Mouse (Mus musculus) myocyte (in vitro differentiated cells): ENCODE measurements around the gene Fam120b. TPM values are rescaled to one million over a fixed set of nuclear protein-coding genes. Genes with fewer than 3 reads are reported as not detected.

Source experiments
- H3K27me3 ChIP-seq: one replicate; pipeline ENCODE4 v1.6.1; 2011; ENCODE audit not compliant: control insufficient read depth, insufficient read depth, insufficient read length
- H3K36me3 ChIP-seq: one replicate; pipeline ENCODE4 v1.6.1; 2011; ENCODE audit not compliant: control insufficient read depth, insufficient read depth
- H3K4me2 ChIP-seq: one replicate; pipeline ENCODE4 v1.6.1; 2011; ENCODE audit warnings: low read depth, control low read depth
- H3K4me3 ChIP-seq: one replicate; pipeline ENCODE4 v1.5.1; 2011; ENCODE audit warnings: mild to moderate bottlenecking, control low read depth, moderate library complexity
- H3K79me2 ChIP-seq: one replicate; pipeline ENCODE4 v1.6.1; 2011; ENCODE audit not compliant: control insufficient read depth, insufficient read depth
- H3ac ChIP-seq: one replicate; pipeline ENCODE4 v1.6.1; 2011; ENCODE audit not compliant: control insufficient read depth, insufficient read length
- CEBPB ChIP-seq: IDR thresholded peaks from 2 replicates; pipeline ENCODE4 v1.6.1; 2011; ENCODE audit warnings: mild to moderate bottlenecking, moderate library complexity; ENCODE audit not compliant: poor library complexity, insufficient read depth, severe bottlenecking
- E2F4 ChIP-seq: IDR thresholded peaks from one replicate; pipeline ENCODE4 v1.6.1; 2011; ENCODE audit warnings: mild to moderate bottlenecking, control low read depth, moderate library complexity; ENCODE audit not compliant: insufficient read depth
- MAX ChIP-seq: IDR thresholded peaks from one replicate; pipeline ENCODE4 v1.6.1; 2011; ENCODE audit warnings: low read depth, mild to moderate bottlenecking, control low read depth
- MYOD1 ChIP-seq, 3 experiments: IDR thresholded peaks; one replicate each; pipeline ENCODE4 v1.6.1; 2011; ENCODE audit warnings: control low read depth in 2 of 3, low read depth in 2 of 3, mild to moderate bottlenecking in 2 of 3, moderate library complexity in 1 of 3; ENCODE audit not compliant: insufficient read length in 2 of 3, control insufficient read depth in 1 of 3
- MYOG ChIP-seq, 3 experiments: IDR thresholded peaks; one replicate each; pipeline ENCODE4 v1.6.1; 2011; ENCODE audit warnings: control low read depth in 2 of 3, low read depth in 2 of 3, mild to moderate bottlenecking in 2 of 3; ENCODE audit not compliant: insufficient read length in 2 of 3, control insufficient read depth in 1 of 3, insufficient read depth in 1 of 3
- POLR2A ChIP-seq: IDR thresholded peaks from one replicate; pipeline ENCODE4 v1.6.1; 2011; ENCODE audit warnings: low read depth, mild to moderate bottlenecking, control low read depth, moderate library complexity; ENCODE audit not compliant: insufficient read length
- POLR2AphosphoS2 ChIP-seq: IDR thresholded peaks from one replicate; pipeline ENCODE4 v1.6.1; 2011; ENCODE audit warnings: low read depth, control low read depth; ENCODE audit not compliant: insufficient read length
- REST ChIP-seq: IDR thresholded peaks from one replicate; pipeline ENCODE4 v1.6.1; 2011; ENCODE audit warnings: mild to moderate bottlenecking, control low read depth, moderate library complexity; ENCODE audit not compliant: insufficient read depth, insufficient read length
- SRF ChIP-seq: IDR thresholded peaks from one replicate; pipeline ENCODE4 v1.6.1; 2011; ENCODE audit warnings: low read depth; ENCODE audit not compliant: control insufficient read depth, insufficient read length
- TCF12 ChIP-seq: IDR thresholded peaks from one replicate; pipeline ENCODE4 v1.6.1; 2011; ENCODE audit warnings: mild to moderate bottlenecking, control low read depth; ENCODE audit not compliant: poor library complexity, insufficient read depth, severe bottlenecking
- TCF3 ChIP-seq: IDR thresholded peaks from one replicate; pipeline ENCODE4 v1.6.1; 2011; ENCODE audit warnings: low read depth, control low read depth; ENCODE audit not compliant: insufficient read length
- USF1 ChIP-seq: IDR thresholded peaks from one replicate; pipeline ENCODE4 v1.6.1; 2011; ENCODE audit warnings: low read depth, mild to moderate bottlenecking, control low read depth, moderate library complexity
- polyA plus RNA-seq: library from polyadenylated mRNA; unstranded; fragments of >200 nt; fragmentation: generic; extraction: Trizol; gene quantifications from one replicate; pipeline ENCODE4 v1.2.1, GENCODE M21; 2012; ENCODE audit warnings: missing spikeins

The Fam120b gene
- polyA plus RNA-seq, 1 experiment: 8.8 TPM

GRCm38 (mm10) chr17:15381869-15382660 is 13.9 kb upstream of the Fam120b start:
- peaks cover 4% of the 10 kb centered on the region for H3K27me3 ChIP-seq
- no peak overlapping the region for H3K4me2 ChIP-seq
- no peaks in the 10 kb centered on the region for H3K36me3 ChIP-seq
- TF ChIP-seq REST (no peak), TCF12 (no peak), CEBPB (no peak), SRF (no peak), POLR2A (no peak), MYOG (IDR thresholded peaks at IDR 0.05; ENCODE audit: control insufficient read depth in 1 of 3, insufficient read depth in 1 of 3, insufficient read length in 2 of 3, low read depth in 2 of 3) (no peak), MYOD1 (IDR thresholded peaks at IDR 0.05; ENCODE audit: control insufficient read depth in 1 of 3, insufficient read length in 2 of 3, low read depth in 2 of 3) (no peak), POLR2AphosphoS2 (no peak), TCF3 (no peak), USF1 (no peak), MAX (no peak), E2F4 (no peak)
- H3ac ChIP-seq: no peak overlapping the region
- H3K79me2 ChIP-seq: no peaks in the 10 kb centered on the region
- H3K4me3 ChIP-seq: no peak overlapping the region

- no peak overlapping the region for H3ac ChIP-seq
- H3K4me2 ChIP-seq: no peak overlapping the region
- H3K4me3 ChIP-seq: no peak overlapping the region
- peaks cover 4% of the 10 kb centered on the region for H3K27me3 ChIP-seq
- H3K79me2 ChIP-seq: no peaks in the 10 kb centered on the region
- TF ChIP-seq TCF3 (no peak), TCF12 (no peak), E2F4 (no peak)
- no peaks in the 10 kb centered on the region for H3K36me3 ChIP-seq
These were observed 12.6 kb upstream of the Fam120b start for GRCm38 (mm10) chr17:15383360-15383759.

GRCm38 (mm10) chr17:15388892-15389291 is 7.1 kb upstream of the Fam120b start:
- no peak for TF ChIP-seq SRF
- TF ChIP-seq MAX: no peak
- no peak for TF ChIP-seq TCF12
- TF ChIP-seq TCF3: no peak
- TF ChIP-seq POLR2A: no peak
- TF ChIP-seq MYOG (IDR thresholded peaks at IDR 0.05; ENCODE audit: control insufficient read depth in 1 of 3, insufficient read depth in 1 of 3, insufficient read length in 2 of 3, low read depth in 2 of 3): no peak
- no peak for TF ChIP-seq REST
- TF ChIP-seq USF1: no peak
- TF ChIP-seq E2F4: no peak
- TF ChIP-seq CEBPB: no peak
- no peak for TF ChIP-seq POLR2AphosphoS2
- no peak for TF ChIP-seq MYOD1 (IDR thresholded peaks at IDR 0.05; ENCODE audit: control insufficient read depth in 1 of 3, insufficient read length in 2 of 3, low read depth in 2 of 3)
- peaks cover 5% of the 10 kb centered on the region for H3K27me3 ChIP-seq
- no peak overlapping the region for H3K4me3 ChIP-seq
- H3K36me3 ChIP-seq: no peaks in the 10 kb centered on the region
- H3K79me2 ChIP-seq: no peaks in the 10 kb centered on the region
- H3K4me2 ChIP-seq: no peak overlapping the region
- no peak overlapping the region for H3ac ChIP-seq

- H3K27me3 ChIP-seq: peaks cover 5% of the 10 kb centered on the region
- no peaks in the 10 kb centered on the region for H3K36me3 ChIP-seq
- no peaks in the 10 kb centered on the region for H3K79me2 ChIP-seq
- H3K4me3 ChIP-seq: no peak overlapping the region
- H3ac ChIP-seq: no peak overlapping the region
- peak overlapping the region; percentile 18 for H3K4me2 ChIP-seq
- TF ChIP-seq USF1 (no peak), POLR2AphosphoS2 (no peak), SRF (no peak), TCF3 (no peak), MYOD1 (IDR thresholded peaks at IDR 0.05; ENCODE audit: control insufficient read depth in 1 of 3, insufficient read length in 2 of 3, low read depth in 2 of 3) (no peak), MAX (no peak), POLR2A (no peak), CEBPB (no peak), E2F4 (no peak), MYOG (IDR thresholded peaks at IDR 0.05; ENCODE audit: control insufficient read depth in 1 of 3, insufficient read depth in 1 of 3, insufficient read length in 2 of 3, low read depth in 2 of 3) (no peak), REST (no peak)
These were observed 6.6 kb upstream of the Fam120b start for GRCm38 (mm10) chr17:15389356-15389755.

- H3K27me3 ChIP-seq: no peaks in the 10 kb centered on the region
- H3K4me3 ChIP-seq: no peak overlapping the region
- peaks cover 14% of the 10 kb centered on the region for H3K36me3 ChIP-seq
- peaks cover 29% of the 10 kb centered on the region for H3K79me2 ChIP-seq
- H3ac ChIP-seq: no peak overlapping the region
- H3K4me2 ChIP-seq: no peak overlapping the region
- TF ChIP-seq USF1: no peak
- no peak for TF ChIP-seq MAX
- no peak for TF ChIP-seq REST
- TF ChIP-seq CEBPB: no peak
- TF ChIP-seq POLR2AphosphoS2: no peak
- no peak for TF ChIP-seq POLR2A
- no peak for TF ChIP-seq E2F4
- no peak for TF ChIP-seq MYOD1 (IDR thresholded peaks at IDR 0.05; ENCODE audit: control insufficient read depth in 1 of 3, insufficient read length in 2 of 3, low read depth in 2 of 3)
- no peak for TF ChIP-seq TCF3
- no peak for TF ChIP-seq SRF
- no peak for TF ChIP-seq MYOG (IDR thresholded peaks at IDR 0.05; ENCODE audit: control insufficient read depth in 1 of 3, insufficient read depth in 1 of 3, insufficient read length in 2 of 3, low read depth in 2 of 3)
- TF ChIP-seq TCF12: no peak
These were observed 5.7 kb downstream of the Fam120b start for GRCm38 (mm10) chr17:15401716-15402115.
